Mouse (Mus musculus) gastrocnemius, postnatal 14 days (tissue): ENCODE data around the gene H2al2a. TPM values are rescaled to one million over a fixed set of nuclear protein-coding genes. Genes with fewer than 3 reads are reported as not detected.
A peak's percentile ranks its signal among the peaks of the same experiment; 100 is the strongest.

Source experiments
- DNase-seq: peaks from one replicate; pipeline ENCODE4 v3.0.0; 2021; ENCODE audit warnings: mixed read lengths
- intact Hi-C: fragments of 180-260 bp; cut with DNase I; formaldehyde crosslinking; loops from one replicate; pipeline ENCODE4 v1.15.1; 2025; ENCODE audit warnings: low total_unique reads
- total RNA-seq, 2 experiments: library from RNA; stranded (reverse); gene quantifications; 2 replicates each; pipeline ENCODE4 v1.2.3; 2021

H2al2a gene
- total RNA-seq, 2 experiments from 2014 or later = not detected

DNA sequence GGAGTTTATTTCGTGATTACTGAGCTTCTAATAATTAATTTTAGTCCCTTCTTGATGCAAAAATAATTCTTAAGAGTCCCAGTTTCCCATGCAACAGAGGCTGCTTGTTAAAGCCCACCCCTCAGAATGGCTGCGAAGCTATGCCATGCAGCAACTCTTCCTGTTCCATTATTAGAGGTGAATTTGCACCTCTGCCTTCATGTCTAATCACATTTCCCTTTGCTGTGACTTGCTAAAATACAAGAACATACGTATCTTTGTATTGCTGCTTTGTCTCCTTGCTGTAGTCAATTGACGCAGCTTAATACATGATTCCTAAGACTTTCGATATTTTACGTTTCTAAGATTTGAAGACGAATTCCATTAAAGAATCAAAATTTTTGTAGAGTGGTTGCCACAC is 32.9 kb upstream of the H2al2a start:
- intact Hi-C loops = loop anchor here (10.0 kb wide), 1 partner anchor 175 kb away; no protein-coding TSS in a partner anchor
- DNase-seq = no peak

DNA sequence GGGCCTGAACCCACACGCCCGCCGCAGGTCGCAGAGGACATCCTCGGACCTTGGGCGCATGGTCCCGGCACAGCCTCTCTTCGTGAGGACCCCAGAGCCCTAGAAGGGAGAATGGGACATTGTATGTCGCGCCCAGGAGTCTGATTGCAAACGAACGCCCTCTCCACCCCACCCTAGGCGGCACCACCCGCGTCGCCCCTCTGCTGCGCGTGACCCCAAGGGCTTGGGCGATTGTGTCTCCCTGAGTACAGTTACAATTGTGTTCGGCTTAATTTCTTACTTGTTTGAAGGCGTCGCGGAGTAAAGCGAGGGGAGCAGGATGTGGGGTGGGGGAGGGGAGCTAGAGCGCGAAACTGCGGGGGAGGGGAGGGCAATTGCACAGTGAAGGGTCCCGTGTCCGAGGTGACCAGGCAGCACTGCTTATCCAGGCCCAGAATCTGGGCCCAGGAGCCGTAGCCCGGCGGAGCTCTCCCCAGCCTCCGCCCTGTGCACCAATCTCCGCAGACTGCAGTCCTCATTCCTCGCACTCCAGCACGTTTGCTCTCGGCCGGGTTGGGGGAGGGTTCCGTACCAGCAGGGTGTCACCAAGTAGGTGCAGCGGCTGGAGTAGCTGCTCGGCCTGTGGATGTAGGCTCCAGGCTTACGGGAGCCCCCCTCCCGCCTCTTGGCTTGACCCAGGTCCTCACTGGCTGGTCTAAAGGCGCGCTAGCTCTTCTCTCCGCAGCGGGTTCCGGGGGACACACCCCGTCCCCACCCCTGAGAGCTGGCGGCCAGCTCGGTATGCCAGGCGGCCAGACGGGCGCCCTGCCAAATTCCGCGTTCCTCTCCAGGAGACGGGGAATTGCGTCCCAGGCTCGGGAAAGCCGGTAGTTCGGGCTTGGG is 31.6 kb upstream of the H2al2a start:
- intact Hi-C loops = loop anchor here (10.0 kb wide), 1 partner anchor 176 kb away; no protein-coding TSS in a partner anchor
- DNase-seq = peak; percentile 90

DNA sequence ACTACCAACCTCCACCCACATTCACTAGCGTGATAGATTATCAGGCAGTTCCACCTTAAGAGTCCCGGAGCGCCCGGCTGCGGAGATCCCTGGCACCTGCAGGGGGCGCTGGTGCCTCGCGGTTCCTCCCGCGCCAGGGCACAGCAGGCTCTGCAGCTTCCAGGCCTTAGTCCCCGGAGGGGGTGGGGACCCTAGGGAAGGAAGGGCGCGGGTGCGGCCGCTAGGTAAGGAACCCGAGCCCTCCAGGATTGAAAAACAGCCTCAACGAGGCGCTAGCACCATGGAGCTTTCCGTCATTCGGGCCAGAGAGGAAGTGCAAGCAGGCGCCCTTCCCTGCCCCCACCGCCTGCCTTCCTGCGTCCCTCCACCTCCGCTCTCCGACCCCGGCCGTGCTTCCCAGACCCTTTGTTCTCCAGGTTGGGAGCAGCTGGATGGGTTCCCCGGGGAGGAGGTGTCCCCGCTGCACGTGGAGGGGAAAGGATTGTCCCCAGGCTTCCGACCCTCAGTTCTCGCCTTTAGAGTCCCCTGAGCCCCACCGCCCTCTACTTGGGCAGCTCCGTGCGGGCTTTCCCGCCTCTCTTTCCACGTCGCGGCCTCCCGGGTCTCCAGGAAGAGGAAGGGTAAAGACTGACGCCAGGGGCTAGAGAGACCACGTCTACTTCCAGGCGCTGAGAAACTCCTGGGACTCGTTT is 30.8 kb upstream of the H2al2a start:
- intact Hi-C loops = loop anchor here (10.0 kb wide), 1 partner anchor 177 kb away; no protein-coding TSS in a partner anchor
- DNase-seq = peak; percentile 93

DNA sequence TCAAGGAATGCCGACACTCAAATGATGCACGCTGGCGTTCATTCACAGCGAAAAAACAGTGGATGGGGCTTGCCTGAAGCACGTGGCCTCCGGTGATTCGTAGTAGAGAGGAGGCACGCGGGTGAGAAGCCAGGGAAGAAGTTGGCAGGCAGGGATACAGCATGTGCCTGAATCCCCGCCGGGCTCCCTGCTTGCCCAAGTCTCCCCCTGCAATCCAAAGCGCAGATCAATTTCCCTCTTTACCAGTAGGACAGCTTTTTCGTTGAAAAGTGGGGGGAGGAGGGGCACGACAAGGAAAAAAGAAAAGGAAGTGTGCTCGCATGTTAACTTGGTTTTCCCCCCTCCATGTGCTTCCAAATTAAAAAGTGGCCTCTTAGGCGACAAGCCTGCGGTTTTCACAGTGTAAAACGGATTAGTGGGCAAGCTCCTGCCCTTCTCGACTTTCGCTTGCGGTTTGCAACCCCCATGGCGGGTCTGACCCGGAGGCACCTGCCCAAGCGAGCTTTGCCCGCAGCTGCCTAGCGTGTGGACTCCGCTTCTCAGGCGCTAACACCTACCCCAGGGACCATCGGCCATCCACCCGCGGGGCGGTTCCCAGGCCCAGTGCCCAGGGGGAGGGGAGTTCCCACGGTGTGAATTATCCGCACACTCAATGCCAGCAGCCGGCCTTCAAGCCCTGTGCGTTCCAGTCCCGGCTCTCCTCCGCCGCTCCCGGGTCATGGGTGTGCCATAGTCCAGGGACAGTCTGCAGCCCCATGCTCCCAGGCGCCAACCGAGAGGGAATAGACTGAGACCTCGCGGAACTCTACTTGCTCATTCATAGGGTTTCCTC is 29.6 kb upstream of the H2al2a start:
- peak; percentile 72 for DNase-seq
- intact Hi-C loops = loop anchor here (10.0 kb wide), 1 partner anchor 178 kb away; no protein-coding TSS in a partner anchor

DNA sequence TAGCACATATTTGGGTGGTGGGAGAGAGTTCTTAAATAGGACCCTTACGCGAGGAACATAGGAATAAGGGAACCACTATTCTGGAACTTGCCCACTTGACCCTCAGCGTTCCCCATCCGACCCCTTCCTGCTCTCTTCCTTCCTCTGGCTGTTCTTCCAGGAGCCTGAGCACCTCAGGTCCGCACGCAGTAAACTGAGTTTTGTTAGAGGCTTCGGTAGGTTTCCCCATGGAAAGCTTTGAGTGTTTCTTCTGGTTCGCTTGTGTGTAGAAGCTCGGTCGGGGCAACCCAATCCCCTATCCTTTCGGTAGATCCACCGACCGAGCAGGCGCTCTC is 29.0 kb upstream of the H2al2a start:
- intact Hi-C loops = loop anchor here (10.0 kb wide), 1 partner anchor 179 kb away; no protein-coding TSS in a partner anchor
- DNase-seq = no peak

DNA sequence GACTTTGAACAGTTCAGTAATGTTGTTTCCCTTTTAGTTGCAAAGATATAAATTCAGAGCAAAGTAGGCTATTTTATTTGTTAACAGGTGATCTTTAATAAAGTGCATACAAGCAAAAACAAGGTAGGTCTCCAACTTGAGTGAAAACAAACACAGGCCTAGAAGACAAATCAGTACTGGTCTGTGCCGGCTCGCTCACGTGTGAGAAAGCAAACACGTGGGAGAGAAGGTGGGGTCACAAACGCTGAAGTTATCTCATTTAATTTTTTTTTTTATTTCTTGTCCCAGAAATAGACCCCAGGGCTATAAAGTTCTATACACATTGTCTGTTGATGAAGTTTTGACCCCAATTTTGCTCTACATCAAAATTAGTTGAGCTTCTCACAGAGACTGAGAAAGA is 28.4 kb upstream of the H2al2a start:
- DNase-seq = no peak
- intact Hi-C loops = loop anchor here (10.0 kb wide), 1 partner anchor 180 kb away; no protein-coding TSS in a partner anchor

DNA sequence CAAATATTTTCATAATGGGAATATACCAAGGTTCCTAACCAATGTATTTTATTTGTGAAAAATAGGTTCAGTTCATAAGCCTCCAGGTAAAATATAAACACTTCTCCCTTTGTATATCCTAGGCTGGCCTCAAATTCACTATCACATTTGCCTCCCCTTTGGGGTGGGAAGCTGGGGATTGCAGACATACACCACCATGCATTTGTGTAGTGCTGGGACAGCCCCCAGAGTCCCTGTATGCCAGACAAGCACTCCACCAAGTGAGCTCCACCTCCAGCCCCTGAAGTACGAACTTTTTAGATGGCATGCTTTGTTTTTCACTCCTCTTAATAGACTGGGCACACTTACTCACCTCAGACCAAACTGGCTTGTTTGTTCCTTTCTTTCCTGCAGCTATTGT is 26.1 kb upstream of the H2al2a start:
- intact Hi-C loops = loop anchor here (10.0 kb wide), 1 partner anchor 182 kb away; no protein-coding TSS in a partner anchor
- DNase-seq = no peak

DNA sequence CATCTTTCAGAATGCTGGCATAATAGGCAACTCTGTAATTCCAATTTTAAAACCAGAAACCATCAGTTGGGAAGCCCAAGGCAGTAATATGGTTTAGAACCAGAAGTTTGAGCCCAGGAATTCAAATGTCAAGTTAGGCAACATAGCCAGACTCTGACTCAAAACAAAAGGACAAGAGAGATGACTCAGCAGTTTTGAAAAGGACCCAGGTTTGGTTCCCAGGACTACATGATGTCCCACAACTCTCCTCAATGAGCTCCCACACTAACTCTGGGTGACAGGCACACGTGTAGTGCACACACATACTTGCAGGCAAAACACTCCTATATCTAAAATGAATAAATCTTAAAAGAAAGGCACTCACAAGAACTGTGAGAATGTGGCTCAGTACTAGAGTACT is 22.4 kb upstream of the H2al2a start:
- intact Hi-C loops = no loop called here
- no peak for DNase-seq

DNA sequence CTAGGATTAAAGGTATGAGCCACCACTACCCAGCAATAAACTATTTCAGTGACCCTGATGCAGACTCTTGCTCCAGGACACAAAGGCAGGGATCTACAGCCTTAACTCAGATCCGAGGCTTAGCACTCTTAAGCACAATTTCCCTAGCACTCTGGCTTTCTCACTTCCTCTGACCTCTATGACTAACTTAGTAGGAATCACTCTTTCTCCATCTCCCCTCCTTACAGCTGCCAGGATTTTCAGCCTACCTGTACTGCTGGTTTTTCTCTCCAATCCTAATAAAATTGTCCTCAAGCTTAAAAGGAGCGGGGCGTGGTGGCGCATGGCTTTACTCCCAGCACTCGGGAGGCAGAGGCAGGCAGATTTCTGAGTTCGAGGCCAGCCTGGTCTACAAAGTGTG is 20.6 kb upstream of the H2al2a start:
- no peak for DNase-seq
- intact Hi-C loops = no loop called here

DNA sequence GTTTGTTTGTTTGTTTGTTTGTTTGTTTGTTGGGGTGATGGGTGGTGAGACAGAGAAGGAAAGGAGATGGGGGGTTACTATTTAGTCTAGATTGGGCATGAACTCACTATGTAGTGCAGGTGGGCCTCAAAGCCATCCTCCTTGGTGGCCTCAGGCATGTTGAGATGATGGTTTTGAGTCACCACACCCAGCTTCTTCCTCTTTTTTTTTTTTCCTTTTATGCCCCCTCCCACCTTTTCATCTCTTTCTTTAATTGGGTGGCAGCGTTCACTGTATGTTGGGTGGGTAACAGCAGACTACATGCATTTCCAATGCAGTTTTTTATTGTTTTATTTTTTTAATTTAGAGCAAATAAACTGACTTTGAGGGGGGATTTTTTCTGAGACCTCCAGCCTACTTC is 19.9 kb upstream of the H2al2a start:
- no peak for DNase-seq
- intact Hi-C loops = no loop called here

DNA sequence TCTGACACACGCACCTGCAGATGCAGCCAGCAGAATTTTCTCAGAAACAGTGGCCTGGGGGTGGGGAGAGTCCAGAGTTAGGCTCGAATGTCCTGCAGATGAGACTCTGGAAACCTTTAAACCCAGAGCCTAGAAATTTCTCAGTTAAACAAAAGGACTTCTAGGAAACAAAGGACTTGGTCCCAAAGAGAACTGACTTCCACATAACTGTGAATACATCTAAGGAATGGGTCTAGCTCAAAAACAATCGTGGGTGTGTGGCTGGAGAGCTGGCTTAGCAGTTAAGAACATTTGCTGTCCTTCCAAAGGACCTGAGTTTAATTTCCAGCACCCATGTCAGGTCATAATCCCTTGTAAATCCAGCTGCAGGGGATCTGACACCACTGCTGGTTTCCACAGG is 18.8 kb upstream of the H2al2a start:
- DNase-seq = no peak

DNA sequence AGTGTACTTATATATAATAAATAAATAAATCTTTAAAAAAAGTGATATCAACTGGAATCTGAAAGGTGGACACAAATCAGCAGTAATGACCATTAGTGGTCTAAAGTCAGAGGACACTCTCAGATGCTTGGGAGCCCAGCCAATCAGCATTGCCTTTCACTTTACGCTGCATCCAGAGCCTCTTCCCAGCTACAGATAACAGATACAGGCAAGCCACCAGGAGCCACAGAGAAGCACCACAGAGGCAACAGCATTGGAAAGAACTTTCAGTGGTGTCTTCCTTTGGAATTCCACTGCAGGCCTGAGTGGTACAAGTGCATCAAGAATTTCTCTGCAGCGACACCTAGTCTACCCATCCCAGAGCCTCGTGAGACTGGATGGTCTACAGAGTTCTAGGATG is 16.1 kb upstream of the H2al2a start:
- intact Hi-C loops = no loop called here
- DNase-seq = no peak

More for the DNA sequence above, 18.8 kb upstream of the H2al2a start:
- intact Hi-C loops = no loop called here

DNA sequence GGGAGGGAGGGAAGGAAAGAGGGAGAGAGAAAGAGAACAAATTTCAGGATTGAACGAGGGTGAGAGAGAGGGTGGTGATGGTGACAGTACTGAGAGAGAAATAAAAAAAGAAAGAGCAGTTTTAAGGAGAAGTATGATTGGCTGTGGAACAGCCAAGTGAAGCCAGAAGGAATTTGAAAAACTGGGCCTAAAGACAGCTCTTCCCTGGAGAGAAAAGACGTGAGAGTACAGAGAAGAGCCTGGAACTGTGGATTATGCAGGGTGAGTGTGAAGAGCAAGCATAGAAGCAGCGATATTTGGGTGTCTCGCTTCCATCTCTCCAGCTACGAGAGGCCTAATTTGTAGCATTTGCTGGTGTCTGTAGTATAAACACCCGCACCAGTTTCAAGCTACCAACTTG is 14.5 kb upstream of the H2al2a start:
- no peak for DNase-seq
- intact Hi-C loops = no loop called here

DNA sequence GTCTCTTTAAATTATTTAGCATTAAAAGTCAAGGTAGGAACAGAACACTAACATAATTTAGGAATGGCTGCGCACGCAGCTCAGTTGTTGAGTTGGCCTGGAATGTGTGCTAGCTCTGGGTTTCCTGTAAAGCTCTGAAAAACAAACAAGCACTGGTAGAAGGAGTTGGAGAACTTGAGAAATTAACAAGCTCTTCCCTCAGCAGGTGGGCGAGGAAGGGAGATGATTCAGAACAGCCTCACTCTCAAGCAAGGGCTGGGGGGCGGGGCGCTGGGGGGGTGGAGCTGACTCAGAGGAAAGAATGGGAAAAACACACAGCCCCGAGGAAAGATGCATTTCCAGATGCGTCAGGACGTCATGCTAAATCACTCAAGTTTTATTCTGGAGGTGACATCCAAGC is 8.4 kb upstream of the H2al2a start:
- no peak for DNase-seq
- intact Hi-C loops = no loop called here

DNA sequence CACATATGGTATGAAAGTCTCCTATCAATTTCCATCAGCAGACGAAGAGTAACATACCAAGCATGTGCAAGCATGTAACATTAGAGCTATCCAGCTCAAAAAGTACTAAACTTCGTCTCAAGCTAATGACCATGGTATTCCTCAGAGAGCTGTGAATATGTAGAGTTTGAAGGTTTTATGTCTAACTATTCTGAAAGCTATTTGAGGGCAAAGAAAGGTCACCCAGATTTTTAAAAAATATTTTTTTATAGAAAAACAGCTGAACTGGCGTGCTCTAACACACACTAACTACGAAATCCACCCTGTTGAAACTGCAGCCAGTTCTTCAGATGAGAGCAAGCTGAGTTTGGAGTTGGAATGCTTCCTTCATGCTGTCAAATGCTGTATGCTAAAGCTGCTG is 7.5 kb upstream of the H2al2a start:
- intact Hi-C loops = no loop called here
- no peak for DNase-seq

DNA sequence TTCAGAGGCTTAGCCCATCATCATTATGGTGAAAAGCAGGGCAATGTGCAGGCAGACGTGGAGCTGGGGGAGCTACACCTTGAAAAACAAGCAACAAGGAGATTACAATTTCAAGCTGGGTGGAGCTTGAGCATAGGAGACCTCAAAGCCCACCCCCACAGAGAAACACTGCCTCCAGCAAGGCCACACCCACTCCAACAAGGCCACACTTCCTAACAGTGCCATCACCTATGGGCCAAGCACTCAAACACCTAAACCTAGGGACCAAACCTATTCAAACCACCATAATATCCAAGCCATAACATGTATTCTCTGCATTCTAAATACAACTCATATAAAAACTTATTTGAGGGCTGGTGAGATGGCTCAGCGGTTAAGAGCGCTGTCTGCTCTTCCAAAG is 5.5 kb upstream of the H2al2a start:
- intact Hi-C loops = no loop called here
- DNase-seq = no peak

DNA sequence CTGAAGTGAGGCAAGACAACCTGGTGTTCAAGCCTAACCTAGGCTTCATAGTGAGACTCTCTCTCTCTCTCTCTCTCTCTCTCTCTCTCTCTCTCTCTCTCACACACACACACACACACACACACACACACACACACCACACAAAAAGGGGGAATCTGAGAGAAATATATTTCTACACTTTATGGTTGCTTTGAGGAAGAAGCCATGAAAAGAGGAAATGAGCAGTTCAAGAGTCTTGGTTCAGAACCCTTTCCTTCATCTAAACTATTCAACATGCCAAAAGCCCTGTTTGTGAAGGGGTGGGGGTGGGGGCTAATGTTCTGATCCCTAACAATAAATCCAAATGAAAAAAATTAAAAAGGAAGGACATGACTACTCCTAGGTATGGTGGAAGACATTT is 7.2 kb downstream of the H2al2a start:
- DNase-seq = no peak
- intact Hi-C loops = no loop called here

DNA sequence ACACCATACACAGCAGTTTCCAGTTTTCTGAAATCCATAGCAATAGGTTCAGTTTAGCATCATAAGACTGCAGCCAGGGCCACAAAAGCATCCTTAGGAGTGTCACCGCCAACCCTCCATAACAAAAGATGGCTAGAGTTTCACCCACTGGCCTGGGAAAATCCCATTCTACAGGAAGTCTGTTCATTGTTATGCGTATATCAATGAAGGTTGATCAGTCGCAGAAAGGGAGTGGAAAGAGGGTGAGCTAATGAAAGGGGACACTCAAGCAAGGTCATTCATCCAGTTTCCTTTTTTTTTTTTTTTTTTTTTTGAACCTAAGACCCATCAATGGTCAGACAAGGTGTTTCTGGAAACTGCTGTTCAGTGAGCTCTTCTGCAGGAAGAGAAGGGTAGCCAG is 7.6 kb downstream of the H2al2a start:
- no peak for DNase-seq
- intact Hi-C loops = no loop called here

DNA sequence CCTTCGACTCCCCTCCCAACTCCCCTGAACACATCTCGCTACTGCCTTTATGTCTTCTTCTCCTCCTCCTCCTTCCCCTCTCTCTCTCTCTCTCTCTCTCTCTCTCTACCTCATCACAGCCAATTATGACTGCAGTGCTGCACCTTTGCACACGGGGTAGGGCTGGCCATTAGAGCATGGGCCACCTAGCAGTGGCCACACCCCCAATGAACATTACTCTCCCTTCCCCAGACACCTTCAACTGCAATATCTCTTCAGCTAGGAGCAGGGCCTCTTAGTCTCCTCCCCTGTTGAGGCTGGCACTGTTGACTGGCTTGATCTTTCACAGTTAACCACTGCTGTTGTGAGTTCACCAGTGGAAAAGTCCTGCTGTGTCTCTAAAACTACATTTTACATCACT is 10.1 kb downstream of the H2al2a start:
- intact Hi-C loops = no loop called here
- no peak for DNase-seq

DNA sequence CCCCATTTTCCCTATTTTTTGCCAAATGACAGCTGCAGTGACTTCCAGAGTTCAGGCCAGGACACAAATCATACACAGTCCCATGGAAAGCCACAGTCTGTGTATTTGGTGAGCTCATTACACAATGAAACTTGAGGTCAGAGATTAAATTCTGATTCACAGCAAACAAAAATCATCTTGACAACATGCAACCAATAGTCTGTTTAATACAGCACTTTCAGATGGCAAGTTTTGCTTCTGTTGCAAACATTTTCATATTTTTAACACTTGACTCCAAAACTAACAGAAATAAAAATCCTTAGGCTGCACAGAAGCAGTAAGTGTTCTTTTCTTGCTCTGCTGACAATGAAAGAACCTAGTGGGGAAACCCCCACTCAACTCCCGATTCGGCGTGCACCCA is 12.0 kb downstream of the H2al2a start:
- intact Hi-C loops = no loop called here
- DNase-seq = no peak
